Mouse (Mus musculus): Measurements from ENCODE around the gene Kirrel3. TPM values are rescaled to one million over a fixed set of nuclear protein-coding genes. Genes with fewer than 3 reads are reported as not detected.

Kirrel3 gene
- total RNA-seq, 2 experiments from 2014 or later: 59.8 to 62.6 TPM

GRCm38 (mm10) chr9:34476206-34476605 lies 9.5 kb upstream of the Kirrel3 start:
- DNase-seq (ENCODE audit: extremely low spot score in 1 of 2, low spot score in 2 of 2): no peak
- TF ChIP-seq CTCF (IDR thresholded peaks at IDR 0.05): no peak

GRCm38 (mm10) chr9:34478494-34478893 lies 7.2 kb upstream of the Kirrel3 start:
- intact Hi-C loops (cut with DNase I): no loop called here
- no peak for TF ChIP-seq CTCF (IDR thresholded peaks at IDR 0.05)
- Histone ChIP-seq H3K27ac (no peak overlapping the region), H3K4me3 (no peak overlapping the region)
- no peak for DNase-seq (ENCODE audit: extremely low spot score in 1 of 2, low spot score in 2 of 2)

More at GRCm38 (mm10) chr9:34476206-34476605, 9.5 kb upstream of the Kirrel3 start:
- no peak overlapping the region for H3K4me3 ChIP-seq
- intact Hi-C loops (cut with DNase I): no loop called here
- no peak overlapping the region for H3K27ac ChIP-seq

- Histone ChIP-seq H3K4me3 (no peak overlapping the region), H3K27ac (no peak overlapping the region)
- DNase-seq (ENCODE audit: extremely low spot score in 1 of 2, low spot score in 2 of 2): no peak
- intact Hi-C loops (cut with DNase I): loop anchor here (10.0 kb wide), 2 partner anchors 208 to 628 kb away; no protein-coding TSS in a partner anchor
- no peak for TF ChIP-seq CTCF (IDR thresholded peaks at IDR 0.05)
Observed at GRCm38 (mm10) chr9:34483236-34483635, 2.5 kb upstream of the Kirrel3 start.

GRCm38 (mm10) chr9:34484665-34485064 lies 1.0 kb upstream of the Kirrel3 start:
- Histone ChIP-seq H3K27ac (no peak overlapping the region), H3K4me3 (no peak overlapping the region)
- no peak for TF ChIP-seq CTCF (IDR thresholded peaks at IDR 0.05)
- intact Hi-C loops (cut with DNase I): loop anchor here (2.0 to 10.0 kb wide), 5 partner anchors 72 to 630 kb away; no protein-coding TSS in a partner anchor
- no peak for DNase-seq (ENCODE audit: extremely low spot score in 1 of 2, low spot score in 2 of 2)

- intact Hi-C loops (cut with DNase I): loop anchor here (5.0 to 10.0 kb wide), 4 partner anchors 76 to 633 kb away; no protein-coding TSS in a partner anchor
- H3K4me3 ChIP-seq: peak overlapping the region; percentile 75
- no peak for TF ChIP-seq CTCF (IDR thresholded peaks at IDR 0.05)
- H3K27ac ChIP-seq: peak overlapping the region; percentile 83
- DNase-seq (ENCODE audit: extremely low spot score in 1 of 2, low spot score in 2 of 2): peak in 1 of 2 experiments; percentile 32
Observed at GRCm38 (mm10) chr9:34488267-34488666, 2.6 kb downstream of the Kirrel3 start.

GRCm38 (mm10) chr9:34488700-34489315 lies 3.1 kb downstream of the Kirrel3 start:
- Histone ChIP-seq H3K27ac (peak overlapping the region; percentile 83), H3K4me3 (peak overlapping the region; percentile 75)
- DNase-seq (ENCODE audit: extremely low spot score in 1 of 2, low spot score in 2 of 2): peak; percentile 76 to 79
- intact Hi-C loops (cut with DNase I): loop anchor here (5.0 to 10.0 kb wide), 4 partner anchors 77 to 634 kb away; no protein-coding TSS in a partner anchor
- no peak for TF ChIP-seq CTCF (IDR thresholded peaks at IDR 0.05)

GRCm38 (mm10) chr9:34489316-34489710 lies 3.6 kb downstream of the Kirrel3 start:
- Histone ChIP-seq H3K4me3 (peak overlapping the region; percentile 75), H3K27ac (peak overlapping the region; percentile 83)
- TF ChIP-seq CTCF (IDR thresholded peaks at IDR 0.05): no peak
- intact Hi-C loops (cut with DNase I): loop anchor here (5.0 to 10.0 kb wide), 4 partner anchors 77 to 635 kb away; no protein-coding TSS in a partner anchor
- DNase-seq (ENCODE audit: extremely low spot score in 1 of 2, low spot score in 2 of 2): no peak

- DNase-seq (ENCODE audit: extremely low spot score in 1 of 2, low spot score in 2 of 2): no peak
- H3K4me3 ChIP-seq: peak overlapping the region; percentile 75
- no peak overlapping the region for H3K27ac ChIP-seq
- TF ChIP-seq CTCF (IDR thresholded peaks at IDR 0.05): no peak
- intact Hi-C loops (cut with DNase I): loop anchor here (5.0 to 10.0 kb wide), 6 partner anchors 77 to 675 kb away; no protein-coding TSS in a partner anchor
Observed at GRCm38 (mm10) chr9:34489760-34490159, 4.1 kb downstream of the Kirrel3 start.

DNA sequence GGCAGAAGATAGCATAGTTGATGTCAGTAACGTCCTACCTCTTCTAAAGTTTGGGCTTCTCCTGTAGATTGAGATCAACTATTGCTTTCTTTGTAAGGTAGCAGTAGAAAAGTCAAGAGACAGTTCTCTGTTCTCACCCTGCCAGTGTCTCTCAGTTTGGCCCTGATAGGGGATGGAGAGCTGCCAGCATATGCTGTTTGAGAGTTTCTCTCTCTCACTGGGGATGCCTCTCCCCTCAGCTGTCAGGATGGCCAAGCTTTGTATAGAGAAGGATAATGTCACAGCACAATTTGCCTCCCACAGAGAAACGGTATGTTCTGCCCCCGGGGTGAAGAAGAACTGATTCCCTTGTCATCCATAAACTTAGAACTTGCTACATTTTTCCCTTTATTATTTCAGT lies 6.4 kb downstream of the Kirrel3 start:
- Histone ChIP-seq H3K4me3 (no peak overlapping the region), H3K27ac (no peak overlapping the region)
- TF ChIP-seq CTCF (IDR thresholded peaks at IDR 0.05): no peak
- intact Hi-C loops (cut with DNase I): loop anchor here (10.0 kb wide), 2 partner anchors 463 to 673 kb away; no protein-coding TSS in a partner anchor
- DNase-seq (ENCODE audit: extremely low spot score in 1 of 2, low spot score in 2 of 2): no peak

DNA sequence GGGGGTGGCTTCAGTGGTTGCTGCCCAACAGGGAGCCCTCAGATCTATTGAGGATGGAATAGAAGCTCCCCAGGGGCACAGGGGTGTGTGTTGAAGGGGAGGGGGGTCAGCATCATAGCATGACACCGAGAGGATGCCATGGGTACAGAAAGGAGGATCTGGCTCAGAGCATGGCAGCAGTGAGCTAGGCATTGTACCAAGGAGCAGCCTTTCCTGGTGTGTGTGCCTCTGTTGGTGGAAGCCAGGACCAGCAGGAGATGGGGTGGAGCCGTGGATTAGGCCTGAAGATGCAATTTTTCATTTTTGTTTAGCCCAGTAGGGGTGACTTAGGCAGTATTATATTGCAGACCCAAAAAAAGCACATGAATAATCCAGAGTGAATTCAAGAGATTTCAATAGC lies 7.9 kb downstream of the Kirrel3 start:
- no peak for DNase-seq (ENCODE audit: extremely low spot score in 1 of 2, low spot score in 2 of 2)
- intact Hi-C loops (cut with DNase I): loop anchor here (10.0 kb wide), 2 partner anchors 461 to 671 kb away; no protein-coding TSS in a partner anchor
- no peak; the same call in 1 of the 2 replicates for TF ChIP-seq CTCF (IDR thresholded peaks at IDR 0.05)
- H3K4me3 ChIP-seq: no peak overlapping the region
- H3K27ac ChIP-seq: no peak overlapping the region

DNA sequence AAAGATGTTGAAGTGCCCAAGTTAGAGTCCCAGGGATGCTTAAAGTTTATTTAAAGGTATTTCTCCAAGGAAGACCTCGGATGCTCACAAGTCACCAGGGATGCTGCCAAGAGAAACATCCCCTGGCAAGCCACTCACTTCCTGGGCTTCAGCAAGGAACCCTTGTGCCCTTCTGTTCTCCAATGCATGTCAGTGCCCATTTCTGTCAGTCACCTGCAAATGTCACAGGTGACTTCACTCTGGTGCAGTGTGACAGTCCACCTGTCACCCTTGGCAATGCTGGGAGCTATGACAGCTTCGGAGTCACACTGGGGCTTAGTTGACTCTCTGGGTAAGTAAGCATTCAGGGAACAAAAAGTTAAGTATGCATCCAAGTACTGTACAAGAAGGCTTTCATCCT lies 12.4 kb downstream of the Kirrel3 start:
- no peak overlapping the region for H3K4me3 ChIP-seq
- H3K27ac ChIP-seq: no peak overlapping the region
- intact Hi-C loops (cut with DNase I): loop anchor here (1.0 to 10.0 kb wide), 7 partner anchors 159 to 667 kb away; no protein-coding TSS in a partner anchor
- TF ChIP-seq CTCF (IDR thresholded peaks at IDR 0.05): no peak
- no peak for DNase-seq (ENCODE audit: extremely low spot score in 1 of 2, low spot score in 2 of 2)

DNA sequence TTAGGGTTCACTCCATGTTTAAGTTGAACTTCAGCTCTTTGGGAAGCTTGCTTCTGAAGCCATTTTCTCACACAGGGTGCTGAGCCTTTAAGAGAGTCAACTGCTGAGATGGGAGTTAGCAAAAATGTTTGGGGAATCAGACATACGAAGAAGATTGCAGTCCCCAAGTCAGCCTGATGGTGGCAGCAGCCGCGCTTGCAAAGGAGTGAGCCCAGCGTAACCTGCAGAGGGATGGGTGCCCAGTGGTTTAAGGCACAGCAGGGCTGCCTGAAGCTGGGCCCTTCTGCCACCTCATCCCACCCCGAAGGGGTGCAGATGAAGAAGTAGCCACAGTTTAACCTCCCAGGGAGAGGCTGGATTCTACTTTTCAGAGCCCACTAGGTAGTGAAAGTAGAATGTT lies 13.0 kb downstream of the Kirrel3 start:
- intact Hi-C loops (cut with DNase I): loop anchor here (1.0 to 10.0 kb wide), 7 partner anchors 159 to 666 kb away; no protein-coding TSS in a partner anchor
- H3K27ac ChIP-seq: no peak overlapping the region
- TF ChIP-seq CTCF (IDR thresholded peaks at IDR 0.05): peak; percentile 92
- peak; percentile 85 to 92 for DNase-seq (ENCODE audit: extremely low spot score in 1 of 2, low spot score in 2 of 2)
- H3K4me3 ChIP-seq: no peak overlapping the region

Measured in left cerebral cortex, adult 2 months (tissue).